Mouse (Mus musculus): ENCODE measurements at regions not wholly inside any gene's neighbourhood (a gene's known extent, or its start where the extent isn't known, plus 50 kb on each side); places are given as distances from the start of the nearest gene placed in this dataset.

- TF ChIP-seq CTCF (IDR thresholded peaks at IDR 0.05; ENCODE audit: control insufficient read depth, insufficient read depth, insufficient replicate concordance, low read depth, low read length), result no peak
- no peak for TF ChIP-seq POLR2A (IDR thresholded peaks at IDR 0.05; ENCODE audit: control insufficient read depth, low read depth, low read length)
Measured at GRCm38 (mm10) chr16:74702067-74702466, 290.4 kb upstream of the Robo2 start.

All from testis, adult 2 months (tissue).